Mouse (Mus musculus) ES-Bruce4 (cell line): Measurements from ENCODE around the gene Tmem62.

Experiments used
- CTCF ChIP-seq: IDR thresholded peaks from one replicate; pipeline ENCODE4 v1.8.1; 2011; ENCODE audit warnings: low read depth, low read length
- EP300 ChIP-seq: IDR thresholded peaks from 2 replicates; pipeline ENCODE4 v1.6.1; 2011; ENCODE audit warnings: low read depth, low read length; ENCODE audit not compliant: insufficient read depth
- POLR2A ChIP-seq: IDR thresholded peaks from one replicate; pipeline ENCODE4 v1.8.1; 2011; ENCODE audit warnings: low read length; ENCODE audit not compliant: insufficient read depth

GRCm38 (mm10) chr2:120952176-120952938, 24.5 kb upstream of the Tmem62 start:
- no peak for TF ChIP-seq CTCF
- no peak for TF ChIP-seq POLR2A
- no peak for TF ChIP-seq EP300
